ENCODE assay signal across 13 mouse cellular contexts in genomic region chr6:49398365-49398764, GRCm38 (mm10). TPM values are rescaled to one million over a fixed set of nuclear protein-coding genes. Genes with fewer than 3 reads are reported as not detected.
A peak's percentile ranks its signal among the peaks of the same experiment; 100 is the strongest.
DNase-seq lines count a peak whose midpoint lies in the region; ATAC-seq and TF ChIP-seq lines count a peak whose summit lies in the region.
"Had no signal": no experiment of that assay in that cellular context is flagged by ENCODE, and none has a peak within 500 bp of the region (broad histone marks: within the 10 kb centered on the region; RNA-seq: fewer than 3 reads in every experiment).

No protein-coding gene starts in this region.

- no peaks in the 10 kb centered on the region for H3K9me3 ChIP-seq in lung, postnatal 0 days (ENCODE audit: low read length)
- no peaks in the 10 kb centered on the region for H3K9me3 ChIP-seq in stomach, postnatal 0 days (ENCODE audit: control insufficient read depth, low read length)
- H3K9me3 ChIP-seq: intestine, embryonic 15.5 days; neural tube, embryonic 13.5 days had no signal

- no peak for TF ChIP-seq POLR2A in thymus, adult 2 months (IDR thresholded peaks at IDR 0.05; ENCODE audit: control insufficient read depth, extremely low read depth, insufficient read depth, low read length, poor library complexity)

- peak; percentile 2 for DNase-seq in gastrocnemius, adult 18-20 months (ENCODE audit: low spot score)
- DNase-seq in gastrocnemius, adult 8-10 months (ENCODE audit: low spot score in 2 of 2) = no peak
- DNase-seq in lung, postnatal 0 days (ENCODE audit: low spot score) = peak; percentile 88
- DNase-seq in lung, postnatal 4 days = no peak
- DNase-seq in embryo, embryonic 11 days = peak; percentile 67
- DNase-seq in stomach, postnatal 0 days (ENCODE audit: low spot score) = no peak
- no peak for DNase-seq in urinary bladder, postnatal 4 days (ENCODE audit: low spot score in 2 of 2)
- no peak for DNase-seq in thymus, adult 2 months
- DNase-seq: cerebellum, adult 11-12 months; gastrocnemius, postnatal 14 days had no signal

- no peak overlapping the region for H3K4me3 ChIP-seq in lung, postnatal 0 days (ENCODE audit: low read depth, low read length)
- H3K4me3 ChIP-seq in stomach, postnatal 0 days (ENCODE audit: low read depth, low read length) = no peak overlapping the region
- no peak overlapping the region for H3K4me3 ChIP-seq in thymus, adult 2 months (ENCODE audit: control insufficient read depth, insufficient read depth, low read length)
- H3K4me3 ChIP-seq: intestine, embryonic 15.5 days; limb, embryonic 13.5 days; neural tube, embryonic 13.5 days had no signal

- no peak overlapping the region for H3K4me2 ChIP-seq in lung, postnatal 0 days (replicated peaks; ENCODE audit: low read depth, low read length)
- H3K4me2 ChIP-seq in stomach, postnatal 0 days (replicated peaks; ENCODE audit: low read depth) = no peak overlapping the region
- H3K4me2 ChIP-seq: intestine, embryonic 15.5 days; limb, embryonic 13.5 days; neural tube, embryonic 13.5 days had no signal

- TF ChIP-seq EP300 in lung, postnatal 0 days (IDR thresholded peaks at IDR 0.05) = 0 out of 2 replicates have a peak, but pooled peaks have one; percentile 35
- TF ChIP-seq EP300 in stomach, postnatal 0 days (optimal IDR thresholded peaks at IDR 0.05) = no peak

- H3K27me3 ChIP-seq in lung, postnatal 0 days (replicated peaks; ENCODE audit: insufficient read depth, low read length) = no peaks in the 10 kb centered on the region
- H3K27me3 ChIP-seq in stomach, postnatal 0 days (ENCODE audit: control insufficient read depth, insufficient read depth, low read length) = no peaks in the 10 kb centered on the region
- no peaks in the 10 kb centered on the region for H3K27me3 ChIP-seq in thymus, adult 2 months (ENCODE audit: control insufficient read depth, insufficient read depth, low read length)
- H3K27me3 ChIP-seq: intestine, embryonic 15.5 days; limb, embryonic 13.5 days; neural tube, embryonic 13.5 days had no signal

- no peaks in the 10 kb centered on the region for H3K4me1 ChIP-seq in lung, postnatal 0 days (ENCODE audit: insufficient read depth, low read depth, low read length)
- H3K4me1 ChIP-seq in stomach, postnatal 0 days (replicated peaks; ENCODE audit: control insufficient read depth, insufficient read depth) = no peaks in the 10 kb centered on the region
- no peaks in the 10 kb centered on the region for H3K4me1 ChIP-seq in thymus, adult 2 months (replicated peaks; ENCODE audit: control insufficient read depth, insufficient read depth, low read length)
- H3K4me1 ChIP-seq: intestine, embryonic 15.5 days; limb, embryonic 13.5 days; neural tube, embryonic 13.5 days had no signal

- H3K9ac ChIP-seq in lung, postnatal 0 days (replicated peaks; ENCODE audit: low read depth) = no peak overlapping the region
- H3K9ac ChIP-seq in stomach, postnatal 0 days (ENCODE audit: low read length) = no peak overlapping the region
- H3K9ac ChIP-seq: intestine, embryonic 15.5 days; limb, embryonic 13.5 days; neural tube, embryonic 13.5 days had no signal

- ATAC-seq in lung, postnatal 0 days = no peak
- ATAC-seq in stomach, postnatal 0 days (ENCODE audit: low FRiP score, low TSS enrichment) = no peak
- ATAC-seq: intestine, embryonic 15.5 days had no signal

- TF ChIP-seq CTCF in lung, postnatal 0 days (IDR thresholded peaks at IDR 0.05) = peak; percentile 63
- TF ChIP-seq CTCF in stomach, postnatal 0 days (IDR thresholded peaks at IDR 0.05; ENCODE audit: low read depth) = peak; percentile 74
- no peak for TF ChIP-seq CTCF in thymus, adult 2 months (IDR thresholded peaks at IDR 0.05; ENCODE audit: borderline replicate concordance, control insufficient read depth, extremely low read depth, insufficient read depth, low read length, poor library complexity)

- H3K27ac ChIP-seq in lung, postnatal 0 days (ENCODE audit: low read length) = no peak overlapping the region
- H3K27ac ChIP-seq in stomach, postnatal 0 days (replicated peaks) = no peak overlapping the region
- H3K27ac ChIP-seq in thymus, adult 2 months (ENCODE audit: control insufficient read depth, insufficient read depth, low read length) = no peak overlapping the region
- H3K27ac ChIP-seq: intestine, embryonic 15.5 days; limb, embryonic 13.5 days; neural tube, embryonic 13.5 days had no signal

- H3K36me3 ChIP-seq in lung, postnatal 0 days (ENCODE audit: insufficient read depth, low read length) = no peaks in the 10 kb centered on the region
- no peaks in the 10 kb centered on the region for H3K36me3 ChIP-seq in stomach, postnatal 0 days (ENCODE audit: control insufficient read depth, insufficient read depth, low read length)
- H3K36me3 ChIP-seq in thymus, adult 2 months (ENCODE audit: control insufficient read depth, insufficient read depth, low read length) = no peaks in the 10 kb centered on the region
- H3K36me3 ChIP-seq: intestine, embryonic 15.5 days; limb, embryonic 13.5 days; neural tube, embryonic 13.5 days had no signal

RNA-seq across cellular contexts. Expression of gene Stk31, which starts 3.0 kb away (rescaled TPM):
- not detected for total RNA-seq in gastrocnemius, adult 18-20 months (2021)
- total RNA-seq in gastrocnemius, adult 8-10 months (2022) = under 1 TPM in 1 of 4 experiments, not detected in 3; 0.16 TPM
- polyA plus RNA-seq in lung, postnatal 0 days (2015; fragmentation: Nextera tagmentation; extraction: Ambion mirVana) = not detected in 2 replicates
- polyA plus RNA-seq in stomach, postnatal 0 days (2015; fragmentation: Nextera tagmentation; extraction: Ambion mirVana) = not detected in 2 replicates
- not detected in 2 replicates for polyA plus RNA-seq in thymus, adult 2 months (2012; rRNA removed)
- polyA plus RNA-seq: neural tube, embryonic 13.5 days had no signal

RNA-seq across cellular contexts. Expression of gene Fam221a, which starts 30.8 kb away (rescaled TPM):
- total RNA-seq in gastrocnemius, adult 18-20 months (2021) = not detected
- under 1 TPM in 1 of 4 experiments, not detected in 3; 0.51 TPM for total RNA-seq in gastrocnemius, adult 8-10 months (2022)
- 17.0 and 20.5 TPM in 2 replicates for polyA plus RNA-seq in lung, postnatal 0 days (2015; fragmentation: Nextera tagmentation; extraction: Ambion mirVana)
- 4.4 and 4.7 TPM in 2 replicates for polyA plus RNA-seq in stomach, postnatal 0 days (2015; fragmentation: Nextera tagmentation; extraction: Ambion mirVana)
- polyA plus RNA-seq in thymus, adult 2 months (2012; rRNA removed) = 8.4 and 10.5 TPM in 2 replicates

Comparison
In these comparisons a context has a peak if more than half of its experiments do, and no peak if none do; other contexts are left out.
1. DNase-seq: peak in gastrocnemius, adult 18-20 months (single experiment), lung, postnatal 0 days (single experiment) and embryo, embryonic 11 days (single experiment); none in gastrocnemius, adult 8-10 months (0 of 2), lung, postnatal 4 days (0 of 2), stomach, postnatal 0 days (single experiment), urinary bladder, postnatal 4 days (0 of 2) and thymus, adult 2 months (single experiment).